Mouse (Mus musculus): ENCODE data around the gene Slc18b1.

- TF ChIP-seq CTCF (IDR thresholded peaks at IDR 0.05; ENCODE audit: insufficient read depth, low read length) (no peak), POLR2A (IDR thresholded peaks at IDR 0.05; ENCODE audit: borderline replicate concordance, extremely low read depth, low read depth, low read length) (no peak)
These were observed 54.6 kb downstream of the Slc18b1 start, which contains the start of gene Vnn3 for GRCm38 (mm10) chr10:23851228-23851912.

Measured in lung, adult 2 months (tissue).